Mouse (Mus musculus) CH12.LX (cell line): ENCODE measurements at regions not wholly inside any gene's neighbourhood (a gene's known extent, or its start where the extent isn't known, plus 50 kb on each side); places are given as distances from the start of the nearest gene placed in this dataset.

Experiments used
- CHD2 ChIP-seq: IDR thresholded peaks from 2 replicates; pipeline ENCODE4 v1.6.1; 2011; ENCODE audit warnings: low read length, improper control_type of control experiment
- CTCF ChIP-seq, 2 experiments: IDR thresholded peaks in 1 of 2; conservative IDR thresholded peaks in 1 of 2; 2 replicates each; pipeline ENCODE4 v1.5.1; 2011 to 2012; ENCODE audit warnings: low read depth in 2 of 2, low read length in 2 of 2, improper control_type of control experiment in 1 of 2, inconsistent platforms in 1 of 2, mild to moderate bottlenecking in 1 of 2, moderate library complexity in 1 of 2
- GABPA ChIP-seq: IDR thresholded peaks from 2 replicates; pipeline ENCODE4 v1.6.1; 2012; ENCODE audit warnings: low read depth, low read length, improper control_type of control experiment, inconsistent platforms; ENCODE audit not compliant: insufficient replicate concordance
- JUN ChIP-seq: IDR thresholded peaks from 2 replicates; pipeline ENCODE4 v1.6.1; 2011; ENCODE audit warnings: low read depth, mild to moderate bottlenecking, low read length, improper control_type of control experiment, moderate library complexity; ENCODE audit not compliant: insufficient read depth
- MAFK ChIP-seq: IDR thresholded peaks from 2 replicates; pipeline ENCODE4 v1.6.1; 2011; ENCODE audit warnings: low read length, improper control_type of control experiment; ENCODE audit not compliant: insufficient replicate concordance
- MEF2A ChIP-seq: IDR thresholded peaks from 2 replicates; pipeline ENCODE4 v1.6.1; 2014; ENCODE audit warnings: low read depth, mild to moderate bottlenecking, inconsistent platforms, low read length, improper control_type of control experiment, borderline replicate concordance
- POLR2A ChIP-seq: IDR thresholded peaks from 2 replicates; pipeline ENCODE4 v1.6.1; 2011; ENCODE audit warnings: low read depth, mild to moderate bottlenecking, improper control_type of control experiment, low read length
- SIN3A ChIP-seq: IDR thresholded peaks from 2 replicates; pipeline ENCODE4 v1.6.1; 2012; ENCODE audit warnings: low read length, improper control_type of control experiment, inconsistent platforms
- ZNF384 ChIP-seq: IDR thresholded peaks from 2 replicates; pipeline ENCODE4 v1.6.1; 2012; ENCODE audit warnings: low read depth, low read length, improper control_type of control experiment, inconsistent platforms

GRCm38 (mm10) chr1:56403351-56403750, 233.9 kb downstream of the Hsfy2 start:
- TF ChIP-seq GABPA (no peak), POLR2A (no peak), ZNF384 (no peak), CTCF (conservative IDR thresholded peaks at IDR 0.05 in 1 of 2, IDR thresholded peaks at IDR 0.05 in 1 of 2; ENCODE audit: low read depth in 2 of 2, low read length in 2 of 2) (no peak), CHD2 (no peak), MAFK (no peak), JUN (no peak), SIN3A (no peak), MEF2A (no peak)
